Mouse (Mus musculus) cerebellum, postnatal 14 days (tissue): ENCODE measurements around the gene Hcn1.

Experiments
- DNase-seq, 2 experiments: peaks; one replicate each; pipeline ENCODE4 v3.0.0; 2021; ENCODE audit warnings: mixed read lengths in 2 of 2

The Hcn1 gene

DNA sequence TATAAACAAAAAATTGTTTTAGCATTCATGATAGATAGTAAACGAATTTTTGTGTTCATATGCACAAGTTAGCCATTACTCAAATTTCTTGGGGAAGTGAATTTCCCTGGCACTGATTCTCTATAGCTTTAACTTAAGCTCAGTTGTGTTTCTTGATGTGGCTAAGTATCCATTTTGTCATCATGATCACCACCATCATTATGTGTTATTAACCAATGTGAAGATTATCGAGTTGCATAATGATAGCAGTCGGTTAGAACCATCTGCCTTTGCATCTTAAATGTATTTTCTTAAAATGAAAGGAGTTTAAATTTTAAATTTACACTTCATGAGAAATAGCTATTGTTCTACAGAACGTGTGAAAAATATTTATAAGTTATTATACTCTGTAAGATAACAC is 426.5 kb downstream of the Hcn1 start:
- no peak for DNase-seq

DNA sequence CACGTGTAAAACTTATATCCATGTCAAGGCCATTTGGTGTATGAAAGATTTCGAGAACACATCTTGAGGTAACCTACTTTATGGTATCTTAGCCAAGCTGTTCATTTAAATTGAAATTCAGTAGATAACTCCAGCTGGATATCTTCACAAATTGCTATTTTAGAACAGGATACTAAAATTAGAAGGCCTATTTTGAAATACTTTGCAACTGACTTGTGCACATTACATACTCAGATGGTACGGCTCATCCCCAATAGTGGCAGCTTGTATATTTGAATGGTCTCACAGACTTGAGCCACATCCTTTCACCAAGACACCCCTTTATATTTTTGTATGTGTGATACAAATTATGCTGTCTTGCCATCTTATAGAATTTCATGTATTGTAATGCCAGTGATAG is 427.5 kb downstream of the Hcn1 start:
- no peak for DNase-seq

DNA sequence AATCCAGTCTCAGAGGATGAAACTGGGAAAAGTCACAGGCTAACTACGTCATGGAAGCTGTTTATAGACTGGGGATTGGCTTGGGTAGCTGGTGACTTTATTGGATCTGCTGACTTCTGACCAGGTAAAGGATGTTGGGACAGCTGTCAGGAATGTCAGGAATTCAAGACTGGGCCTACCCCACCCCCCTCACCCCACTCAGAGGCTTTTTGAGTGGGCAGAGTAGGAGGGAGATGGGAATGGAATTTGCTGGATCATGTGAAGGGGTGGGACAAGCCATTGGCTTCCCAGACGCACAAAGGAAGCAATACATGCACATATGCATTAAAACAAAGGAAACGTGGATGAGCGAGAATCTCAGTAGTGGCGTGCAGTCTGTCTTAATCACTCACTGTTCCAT is 433.5 kb downstream of the Hcn1 start:
- no peak for DNase-seq
